Comparison of ENCODE assay signal across 8 mouse cellular contexts in the genomic region with DNA sequence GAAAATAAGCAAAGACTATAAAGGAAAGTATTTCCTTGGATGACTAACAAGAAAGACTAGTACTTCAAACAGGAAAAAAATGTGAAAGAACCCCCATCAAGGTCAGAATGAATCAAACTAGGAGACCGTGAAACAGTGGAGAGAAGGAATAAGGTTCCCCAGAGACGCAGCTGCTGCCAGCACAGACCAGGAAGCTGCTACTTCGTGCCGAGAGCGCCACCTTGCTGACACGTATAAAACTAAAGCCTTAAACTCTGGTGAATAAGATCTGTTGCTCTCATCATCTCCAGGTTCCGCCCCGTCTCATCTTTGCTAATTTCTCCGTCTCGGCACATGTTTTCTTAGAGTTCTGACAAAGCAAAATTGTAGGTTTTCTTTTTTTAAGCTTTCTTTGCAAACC.
DNase-seq lines count a peak whose midpoint lies in the region; ATAC-seq and TF ChIP-seq lines count a peak whose summit lies in the region.

No protein-coding gene starts in this region.

- ATAC-seq in heart, embryonic 13.5 days (ENCODE audit: extremely low read depth, insufficient number of reproducible peaks, low FRiP score, low TSS enrichment): no peak
- ATAC-seq in liver, embryonic 14.5 days (ENCODE audit: insufficient read depth): no peak
- ATAC-seq in neural tube, embryonic 13.5 days (ENCODE audit: low read depth): peak; percentile 65; the same call in 1 of the 2 replicates
- no peak; the same call in 1 of the 2 replicates for ATAC-seq in stomach, postnatal 0 days (ENCODE audit: low FRiP score, low TSS enrichment)

- H3K27me3 ChIP-seq in embryonic facial prominence, embryonic 10.5 days (replicated peaks; ENCODE audit: low read depth, poor library complexity, severe bottlenecking): no peaks in the 10 kb centered on the region
- no peaks in the 10 kb centered on the region for H3K27me3 ChIP-seq in heart, embryonic 13.5 days (replicated peaks)
- no peaks in the 10 kb centered on the region for H3K27me3 ChIP-seq in liver, embryonic 14.5 days (ENCODE audit: control insufficient read depth, insufficient read depth, low read length)
- no peaks in the 10 kb centered on the region for H3K27me3 ChIP-seq in neural tube, embryonic 13.5 days
- no peaks in the 10 kb centered on the region for H3K27me3 ChIP-seq in stomach, postnatal 0 days (ENCODE audit: control insufficient read depth, insufficient read depth, low read length)

- H3K4me2 ChIP-seq in heart, embryonic 13.5 days: peak overlapping the region; percentile 34; the same call in 1 of the 2 replicates
- H3K4me2 ChIP-seq in liver, embryonic 14.5 days (ENCODE audit: low read depth): no peak overlapping the region
- H3K4me2 ChIP-seq in neural tube, embryonic 13.5 days: no peak overlapping the region
- H3K4me2 ChIP-seq in stomach, postnatal 0 days (replicated peaks; ENCODE audit: low read depth): no peak overlapping the region

- H3K27ac ChIP-seq in embryonic facial prominence, embryonic 10.5 days (replicated peaks): no peak overlapping the region
- H3K27ac ChIP-seq in heart, embryonic 13.5 days (replicated peaks): no peak overlapping the region
- H3K27ac ChIP-seq in liver, embryonic 14.5 days: no peak overlapping the region
- H3K27ac ChIP-seq in neural tube, embryonic 13.5 days (replicated peaks): no peak overlapping the region
- no peak overlapping the region for H3K27ac ChIP-seq in stomach, postnatal 0 days (replicated peaks)

- TF ChIP-seq CTCF in liver, embryonic 14.5 days (IDR thresholded peaks at IDR 0.05; ENCODE audit: low read depth): peak; percentile 61
- TF ChIP-seq CTCF in stomach, postnatal 0 days (IDR thresholded peaks at IDR 0.05; ENCODE audit: low read depth): peak; percentile 83

- H3K4me3 ChIP-seq in embryonic facial prominence, embryonic 10.5 days: no peak overlapping the region
- no peak overlapping the region for H3K4me3 ChIP-seq in heart, embryonic 13.5 days
- H3K4me3 ChIP-seq in liver, embryonic 14.5 days (ENCODE audit: insufficient read depth in 1 of 2, low read depth in 2 of 2, low read length in 2 of 2): no peak overlapping the region
- no peak overlapping the region for H3K4me3 ChIP-seq in neural tube, embryonic 13.5 days
- H3K4me3 ChIP-seq in stomach, postnatal 0 days (ENCODE audit: low read depth, low read length): no peak overlapping the region

- no peak overlapping the region for H3K9ac ChIP-seq in heart, embryonic 13.5 days
- H3K9ac ChIP-seq in liver, embryonic 14.5 days (replicated peaks): no peak overlapping the region
- H3K9ac ChIP-seq in neural tube, embryonic 13.5 days: no peak overlapping the region
- H3K9ac ChIP-seq in stomach, postnatal 0 days (ENCODE audit: low read length): no peak overlapping the region

- TF ChIP-seq EP300 in liver, embryonic 14.5 days (IDR thresholded peaks at IDR 0.05; ENCODE audit: low read depth): no peak
- TF ChIP-seq EP300 in stomach, postnatal 0 days (optimal IDR thresholded peaks at IDR 0.05): no peak

- H3K36me3 ChIP-seq in embryonic facial prominence, embryonic 10.5 days (replicated peaks): no peaks in the 10 kb centered on the region
- H3K36me3 ChIP-seq in heart, embryonic 13.5 days: no peaks in the 10 kb centered on the region
- H3K36me3 ChIP-seq in liver, embryonic 14.5 days (replicated peaks; ENCODE audit: control insufficient read depth, insufficient read depth, low read depth): no peaks in the 10 kb centered on the region
- H3K36me3 ChIP-seq in neural tube, embryonic 13.5 days: no peaks in the 10 kb centered on the region
- H3K36me3 ChIP-seq in stomach, postnatal 0 days (ENCODE audit: control insufficient read depth, insufficient read depth, low read length): no peaks in the 10 kb centered on the region

- WGBS in embryonic facial prominence, embryonic 10.5 days: 25% methylated on average over 10 of the region's 10 CpGs
- 15% methylated on average over 10 of the region's 10 CpGs for WGBS in heart, embryonic 13.5 days
- WGBS in liver, embryonic 14.5 days (ENCODE audit: insufficient replicate concordance): 8% methylated on average over 10 of the region's 10 CpGs
- WGBS in neural tube, embryonic 13.5 days: 19% methylated on average over 10 of the region's 10 CpGs
- WGBS in stomach, postnatal 0 days: 9% methylated on average over 10 of the region's 10 CpGs

- peak; percentile 92 for DNase-seq in 416B (ENCODE audit: low read depth)
- DNase-seq in adrenal gland, adult 8-10 months: peak; percentile 57
- peak; percentile 75 for DNase-seq in embryonic facial prominence, embryonic 10.5 days (ENCODE audit: low spot score)
- peak; percentile 85 for DNase-seq in kidney, postnatal 10 days
- peak; percentile 18 to 31 (median 24) for DNase-seq in liver, embryonic 14.5 days (ENCODE audit: low read depth in 3 of 3, low spot score in 3 of 3)
- DNase-seq in stomach, postnatal 0 days (ENCODE audit: low spot score): peak; percentile 86

- H3K4me1 ChIP-seq in embryonic facial prominence, embryonic 10.5 days: no peaks in the 10 kb centered on the region
- peaks cover 5% of the 10 kb centered on the region; the same call in 1 of the 2 replicates for H3K4me1 ChIP-seq in heart, embryonic 13.5 days
- H3K4me1 ChIP-seq in liver, embryonic 14.5 days (replicated peaks; ENCODE audit: control insufficient read depth in 2 of 2, insufficient read depth in 2 of 2, low read length in 1 of 2): no peaks in the 10 kb centered on the region
- H3K4me1 ChIP-seq in neural tube, embryonic 13.5 days (replicated peaks): no peaks in the 10 kb centered on the region
- H3K4me1 ChIP-seq in stomach, postnatal 0 days (replicated peaks; ENCODE audit: control insufficient read depth, insufficient read depth): no peaks in the 10 kb centered on the region

- no peaks in the 10 kb centered on the region for H3K9me3 ChIP-seq in embryonic facial prominence, embryonic 10.5 days
- no peaks in the 10 kb centered on the region for H3K9me3 ChIP-seq in heart, embryonic 13.5 days
- H3K9me3 ChIP-seq in liver, embryonic 14.5 days (ENCODE audit: control insufficient read depth, low read length): no peaks in the 10 kb centered on the region
- H3K9me3 ChIP-seq in neural tube, embryonic 13.5 days: no peaks in the 10 kb centered on the region
- H3K9me3 ChIP-seq in stomach, postnatal 0 days (ENCODE audit: control insufficient read depth, low read length): no peaks in the 10 kb centered on the region

Comparison
In these comparisons a context has a peak if more than half of its experiments do, and no peak if none do; other contexts are left out.
1. DNase-seq: peak in every context shown above with its lines; median percentile 92 in 416B; 86 in stomach, postnatal 0 days; 85 in kidney, postnatal 10 days; 75 in embryonic facial prominence, embryonic 10.5 days; 57 in adrenal gland, adult 8-10 months; 24 in liver, embryonic 14.5 days.